Mouse (Mus musculus): ENCODE measurements around the gene Samd14. TPM values are rescaled to one million over a fixed set of nuclear protein-coding genes. Genes with fewer than 3 reads are reported as not detected.

The Samd14 gene
- polyA plus RNA-seq, 1 experiment from 2014 or later, result 24.5 TPM

DNA sequence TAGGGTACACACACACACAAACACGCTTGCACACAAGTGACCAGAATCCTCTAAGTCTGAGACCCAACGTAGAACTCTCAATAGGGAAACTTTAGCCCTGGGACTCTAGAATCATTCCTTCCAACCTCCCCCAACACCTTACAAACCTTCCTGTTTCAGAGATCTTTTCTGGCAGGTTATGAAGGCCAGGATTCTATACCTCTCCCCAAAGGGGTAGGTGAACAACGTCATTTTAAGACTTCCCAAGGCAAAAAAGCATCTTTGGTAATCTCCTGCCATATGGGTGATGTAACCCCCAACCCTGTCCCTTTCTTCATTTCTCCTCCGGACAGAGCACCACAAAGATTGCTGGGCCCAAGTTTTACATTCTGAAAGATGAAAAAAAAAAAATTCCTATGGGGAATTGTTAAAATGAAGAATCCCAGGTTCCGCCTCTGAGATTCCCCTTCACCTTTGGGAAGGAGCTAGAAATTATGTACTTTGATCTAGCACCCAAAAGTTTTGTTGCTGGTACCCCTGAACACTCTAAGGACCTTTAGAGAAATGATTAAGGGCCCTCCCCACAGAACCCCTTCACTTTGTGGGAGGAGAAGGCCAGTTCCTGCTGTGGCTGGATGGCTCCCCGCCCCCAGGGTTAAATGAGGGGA lies 19.5 kb upstream of the Samd14 start:
- Histone ChIP-seq H3K4me1 (ENCODE audit: insufficient read depth) (peaks cover 34% of the 10 kb centered on the region), H3K27me3 (ENCODE audit: insufficient read depth, low read length) (no peaks in the 10 kb centered on the region), H3K27ac (ENCODE audit: low read depth) (peak overlapping the region; percentile 96), H3K9ac (peak overlapping the region; percentile 87), H3K9me3 (ENCODE audit: low read depth, low read length) (no peaks in the 10 kb centered on the region), H3K36me3 (ENCODE audit: insufficient read depth) (peaks cover 6% of the 10 kb centered on the region; the same call in 1 of the 2 replicates), H3K4me2 (peak overlapping the region; percentile 99), H3K4me3 (ENCODE audit: low read depth, low read length) (peak overlapping the region; percentile 89)
- ATAC-seq (ENCODE audit: insufficient read depth) (no peak), DNase-seq (no peak)
- TF ChIP-seq CTCF (IDR thresholded peaks at IDR 0.05; ENCODE audit: low read depth), result no peak
- WGBS, result 42% methylated on average over 6 of the region's 6 CpGs

- Histone ChIP-seq H3K27me3 (ENCODE audit: insufficient read depth, low read length) (no peaks in the 10 kb centered on the region), H3K9me3 (ENCODE audit: low read depth, low read length) (no peaks in the 10 kb centered on the region), H3K9ac (peak within 1 kb of the TSS; percentile 87), H3K4me2 (peak within 1 kb of the TSS; percentile 99), H3K36me3 (ENCODE audit: insufficient read depth) (peaks cover 12% of the 10 kb centered on the region; the same call in 1 of the 2 replicates), H3K27ac (ENCODE audit: low read depth) (peak within 1 kb of the TSS; percentile 96), H3K4me3 (ENCODE audit: low read depth, low read length) (peak within 1 kb of the TSS; percentile 89), H3K4me1 (ENCODE audit: insufficient read depth) (peaks cover 35% of the 10 kb centered on the region)
- DNase-seq (peak; percentile 95), ATAC-seq (ENCODE audit: insufficient read depth) (peak; percentile 85)
- 1% methylated on average over 65 of the region's 69 CpGs for WGBS
- peak; percentile 80 for TF ChIP-seq CTCF (IDR thresholded peaks at IDR 0.05; ENCODE audit: low read depth)
Observed at GRCm38 (mm10) chr11:94990749-94991577, 18.7 kb upstream of the Samd14 start, which contains the start of gene Ppp1r9b. TSS of gene Ppp1r9b (plus strand) at chr11:94991035.

DNA sequence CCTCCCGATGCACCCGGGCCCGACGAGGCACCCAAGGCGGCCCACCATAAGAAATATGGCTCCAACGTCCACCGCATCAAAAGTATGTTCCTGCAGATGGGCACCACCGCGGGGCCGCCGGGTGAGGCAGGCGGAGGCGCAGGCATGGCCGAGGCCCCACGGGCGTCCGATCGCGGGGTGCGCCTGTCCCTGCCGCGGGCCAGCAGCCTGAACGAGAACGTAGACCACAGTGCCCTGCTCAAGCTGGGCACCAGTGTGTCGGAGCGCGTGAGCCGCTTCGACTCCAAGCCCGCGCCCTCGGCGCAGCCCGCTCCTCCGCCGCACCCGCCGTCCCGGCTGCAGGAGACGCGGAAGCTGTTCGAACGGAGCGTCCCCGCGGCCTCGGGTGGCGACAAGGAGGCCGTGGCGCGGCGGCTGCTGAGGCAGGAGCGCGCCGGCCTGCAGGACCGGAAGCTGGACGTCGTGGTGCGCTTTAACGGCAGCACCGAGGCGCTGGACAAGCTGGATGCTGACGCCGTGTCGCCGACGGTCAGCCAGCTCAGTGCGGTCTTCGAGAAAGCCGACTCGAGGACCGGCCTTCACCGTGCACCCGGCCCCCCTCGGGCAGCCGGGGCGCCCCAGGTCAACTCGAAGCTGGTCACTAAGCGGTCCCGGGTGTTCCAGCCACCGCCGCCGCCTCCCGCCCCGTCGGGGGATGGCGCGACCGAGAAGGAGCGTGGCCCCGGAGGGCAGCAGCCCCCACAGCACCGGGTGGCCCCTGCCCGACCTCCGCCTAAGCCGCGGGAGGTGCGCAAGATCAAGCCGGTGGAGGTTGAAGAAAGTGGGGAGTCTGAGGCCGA lies 17.8 kb upstream of the Samd14 start:
- Histone ChIP-seq H3K27ac (ENCODE audit: low read depth) (peak overlapping the region; percentile 96), H3K9me3 (ENCODE audit: low read depth, low read length) (no peaks in the 10 kb centered on the region), H3K4me1 (ENCODE audit: insufficient read depth) (peaks cover 35% of the 10 kb centered on the region), H3K4me2 (peak overlapping the region; percentile 99), H3K9ac (peak overlapping the region; percentile 87), H3K36me3 (ENCODE audit: insufficient read depth) (peaks cover 21% of the 10 kb centered on the region), H3K4me3 (ENCODE audit: low read depth, low read length) (peak overlapping the region; percentile 89), H3K27me3 (ENCODE audit: insufficient read depth, low read length) (no peaks in the 10 kb centered on the region)
- no peak for TF ChIP-seq CTCF (IDR thresholded peaks at IDR 0.05; ENCODE audit: low read depth)
- DNase-seq (peak; percentile 65), ATAC-seq (ENCODE audit: insufficient read depth) (no peak)
- WGBS, result under 1% methylated on average over 97 of the region's 99 CpGs

DNA sequence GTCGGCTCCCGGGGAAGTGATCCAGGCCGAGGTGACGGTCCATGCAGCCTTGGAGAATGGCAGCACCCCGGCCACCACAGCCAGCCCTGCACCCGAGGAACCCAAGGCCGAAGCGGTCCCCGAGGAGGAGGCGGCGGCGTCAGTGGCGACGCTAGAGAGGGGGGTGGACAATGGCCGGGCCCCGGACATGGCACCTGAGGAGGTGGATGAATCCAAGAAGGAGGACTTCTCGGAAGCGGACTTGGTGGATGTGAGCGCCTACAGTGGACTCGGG lies 17.3 kb upstream of the Samd14 start:
- no peak for ATAC-seq (ENCODE audit: insufficient read depth)

GRCm38 (mm10) chr11:94992754-94993606 lies 16.7 kb upstream of the Samd14 start:
- H3K9me3 ChIP-seq (ENCODE audit: low read depth, low read length), result no peaks in the 10 kb centered on the region
- peak overlapping the region; percentile 42; the same call in 1 of the 2 replicates for H3K27ac ChIP-seq (ENCODE audit: low read depth)
- H3K27me3 ChIP-seq (ENCODE audit: insufficient read depth, low read length), result no peaks in the 10 kb centered on the region
- no peak for TF ChIP-seq CTCF (IDR thresholded peaks at IDR 0.05; ENCODE audit: low read depth)
- peak overlapping the region; percentile 99 for H3K4me2 ChIP-seq
- 2% methylated on average over 22 of the region's 22 CpGs for WGBS
- peak overlapping the region; percentile 89 for H3K4me3 ChIP-seq (ENCODE audit: low read depth, low read length)
- H3K4me1 ChIP-seq (ENCODE audit: insufficient read depth), result peaks cover 35% of the 10 kb centered on the region
- peak overlapping the region; percentile 87 for H3K9ac ChIP-seq
- ATAC-seq (ENCODE audit: insufficient read depth) (no peak), DNase-seq (peak; percentile 67)
- peaks cover 32% of the 10 kb centered on the region for H3K36me3 ChIP-seq (ENCODE audit: insufficient read depth)

More for the DNA sequence above, 17.3 kb upstream of the Samd14 start:
- peaks cover 26% of the 10 kb centered on the region for H3K36me3 ChIP-seq (ENCODE audit: insufficient read depth)
- no peaks in the 10 kb centered on the region for H3K27me3 ChIP-seq (ENCODE audit: insufficient read depth, low read length)
- peak overlapping the region; percentile 87 for H3K9ac ChIP-seq
- peak overlapping the region; percentile 96; the same call in 1 of the 2 replicates for H3K27ac ChIP-seq (ENCODE audit: low read depth)
- peak overlapping the region; percentile 89 for H3K4me3 ChIP-seq (ENCODE audit: low read depth, low read length)
- H3K9me3 ChIP-seq (ENCODE audit: low read depth, low read length), result no peaks in the 10 kb centered on the region
- no peak for TF ChIP-seq CTCF (IDR thresholded peaks at IDR 0.05; ENCODE audit: low read depth)
- DNase-seq, result no peak
- peak overlapping the region; percentile 99 for H3K4me2 ChIP-seq
- 1% methylated on average over 20 of the region's 20 CpGs for WGBS
- peaks cover 35% of the 10 kb centered on the region for H3K4me1 ChIP-seq (ENCODE audit: insufficient read depth)

- H3K9ac ChIP-seq, result peak overlapping the region; percentile 87
- ATAC-seq (ENCODE audit: insufficient read depth) (no peak), DNase-seq (peak; percentile 39)
- H3K36me3 ChIP-seq (ENCODE audit: insufficient read depth), result peaks cover 44% of the 10 kb centered on the region
- peaks cover 26% of the 10 kb centered on the region for H3K4me1 ChIP-seq (ENCODE audit: insufficient read depth)
- H3K4me3 ChIP-seq (ENCODE audit: low read depth, low read length), result peak overlapping the region; percentile 89
- TF ChIP-seq CTCF (IDR thresholded peaks at IDR 0.05; ENCODE audit: low read depth), result no peak
- no peaks in the 10 kb centered on the region for H3K27me3 ChIP-seq (ENCODE audit: insufficient read depth, low read length)
- no peaks in the 10 kb centered on the region for H3K9me3 ChIP-seq (ENCODE audit: low read depth, low read length)
- WGBS, result 32% methylated on average over 10 of the region's 10 CpGs
- H3K4me2 ChIP-seq, result peak overlapping the region; percentile 99
- H3K27ac ChIP-seq (ENCODE audit: low read depth), result no peak overlapping the region
Observed at GRCm38 (mm10) chr11:94994208-94994814, 15.4 kb upstream of the Samd14 start.
